Mouse (Mus musculus) heart, embryonic 11.5 days (tissue): ENCODE results near the gene Zeb2. TPM values are rescaled to one million over a fixed set of nuclear protein-coding genes. Genes with fewer than 3 reads are reported as not detected.

Experiments
- ATAC-seq: fragments of 200-750 bp; cut with Nextera tagmentation; replicated peaks from 2 replicates; pipeline ENCODE4 v1.8.0; 2017; ENCODE audit warnings: moderate library complexity; ENCODE audit not compliant: insufficient number of reproducible peaks, low FRiP score, low TSS enrichment
- H3K27ac ChIP-seq: fragments of 300-500 bp; sonication (generic); 2 replicates; pipeline ENCODE4 v1.5.1; 2014; ENCODE audit warnings: mild to moderate bottlenecking, low read depth, low read length
- H3K27me3 ChIP-seq: fragments of 300-500 bp; sonication (generic); 2 replicates; pipeline ENCODE4 v1.6.1; 2014; ENCODE audit warnings: mild to moderate bottlenecking, low read length, mixed read lengths; ENCODE audit not compliant: control insufficient read depth, insufficient read depth
- H3K36me3 ChIP-seq: fragments of 300-500 bp; sonication (generic); 2 replicates; pipeline ENCODE4 v1.6.1; 2014; ENCODE audit warnings: mild to moderate bottlenecking, low read length, moderate library complexity, mixed read lengths; ENCODE audit not compliant: control insufficient read depth, insufficient read depth
- H3K4me1 ChIP-seq: fragments of 300-500 bp; sonication (generic); 2 replicates; pipeline ENCODE4 v1.6.1; 2014; ENCODE audit warnings: low read length; ENCODE audit not compliant: control insufficient read depth, insufficient read depth
- H3K4me2 ChIP-seq: fragments of 300-500 bp; sonication (generic); 2 replicates; pipeline ENCODE4 v1.6.1; 2014; ENCODE audit warnings: mild to moderate bottlenecking, moderate library complexity
- H3K4me3 ChIP-seq: fragments of 300-500 bp; sonication (generic); 2 replicates; pipeline ENCODE4 v1.5.1; 2014; ENCODE audit warnings: low read depth, low read length
- H3K9ac ChIP-seq: fragments of 300-500 bp; sonication (generic); 2 replicates; pipeline ENCODE4 v1.6.1; 2014; ENCODE audit warnings: mild to moderate bottlenecking, low read depth, low read length, moderate library complexity
- H3K9me3 ChIP-seq: fragments of 300-500 bp; sonication (generic); replicated peaks from 2 replicates; pipeline ENCODE4 v1.6.1; 2016; ENCODE audit warnings: low read length; ENCODE audit not compliant: control insufficient read depth
- WGBS: fragments of 180-500 bp; shearing (Covaris S2); extraction: QIAGEN DNeasy Blood & Tissue Kit; methylation state at CpG from one replicate; pipeline ENCODE4 v1.1.7; 2014; ENCODE audit not compliant: insufficient replicate concordance; 5-methylcytosine and 5-hydroxymethylcytosine counted together
- polyA plus RNA-seq: library from polyadenylated mRNA; unstranded; fragments of >200 nt; fragmentation: Nextera tagmentation; extraction: Ambion mirVana; gene quantifications from 2 replicates; pipeline ENCODE4 v1.2.1, GENCODE M21; 2014

The Zeb2 gene
- polyA plus RNA-seq, 1 experiment from 2014 or later: 27.5 TPM

DNA sequence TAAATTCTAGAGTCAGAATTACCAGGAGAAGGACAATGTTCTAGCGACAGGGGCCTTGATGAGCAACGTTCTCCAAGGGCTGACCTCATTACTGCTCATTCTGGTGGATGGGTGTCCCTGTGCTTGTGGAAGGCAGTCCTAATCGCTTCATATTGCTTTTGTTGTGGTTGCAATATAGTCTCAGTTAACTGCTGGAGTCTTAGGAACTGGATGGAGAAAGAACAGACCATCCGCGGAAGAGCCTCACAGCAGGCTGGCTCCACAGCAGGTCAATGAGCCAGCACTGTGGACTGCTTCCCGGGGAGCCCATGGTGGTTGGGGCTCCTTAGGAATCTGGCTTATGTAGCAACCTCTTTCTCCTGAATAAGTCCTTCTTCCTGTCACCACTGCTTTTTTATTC lies 12.4 kb upstream of the Zeb2 start:
- no peaks in the 10 kb centered on the region for H3K36me3 ChIP-seq
- H3K9me3 ChIP-seq: no peaks in the 10 kb centered on the region
- ATAC-seq: no peak
- H3K4me2 ChIP-seq: no peak overlapping the region
- no peak overlapping the region for H3K27ac ChIP-seq
- H3K9ac ChIP-seq: no peak overlapping the region
- H3K4me3 ChIP-seq: no peak overlapping the region
- H3K4me1 ChIP-seq: 0 out of 2 replicates have a peak, but pooled peaks cover 2% of the 10 kb centered on the region
- 47% methylated on average over 6 of the region's 6 CpGs for WGBS
- no peaks in the 10 kb centered on the region for H3K27me3 ChIP-seq

- WGBS: 96% methylated on average over 2 of the region's 2 CpGs
- H3K9me3 ChIP-seq: no peaks in the 10 kb centered on the region
- H3K4me2 ChIP-seq: no peak overlapping the region
- no peak overlapping the region for H3K9ac ChIP-seq
- H3K27me3 ChIP-seq: no peaks in the 10 kb centered on the region
- no peak overlapping the region for H3K27ac ChIP-seq
- H3K4me3 ChIP-seq: no peak overlapping the region
- ATAC-seq: no peak
- H3K4me1 ChIP-seq: 0 out of 2 replicates have a peak, but pooled peaks cover 2% of the 10 kb centered on the region
- H3K36me3 ChIP-seq: no peaks in the 10 kb centered on the region
Measured at GRCm38 (mm10) chr2:45128696-45129095, 11.5 kb upstream of the Zeb2 start.

GRCm38 (mm10) chr2:45126401-45126800 lies 9.2 kb upstream of the Zeb2 start:
- WGBS: 79% methylated on average over 5 of the region's 5 CpGs
- Histone ChIP-seq H3K9me3 (no peaks in the 10 kb centered on the region), H3K27ac (no peak overlapping the region), H3K4me1 (0 out of 2 replicates have a peak, but pooled peaks cover 2% of the 10 kb centered on the region), H3K27me3 (no peaks in the 10 kb centered on the region), H3K4me2 (no peak overlapping the region), H3K4me3 (no peak overlapping the region), H3K36me3 (no peaks in the 10 kb centered on the region), H3K9ac (no peak overlapping the region)
- no peak for ATAC-seq

DNA sequence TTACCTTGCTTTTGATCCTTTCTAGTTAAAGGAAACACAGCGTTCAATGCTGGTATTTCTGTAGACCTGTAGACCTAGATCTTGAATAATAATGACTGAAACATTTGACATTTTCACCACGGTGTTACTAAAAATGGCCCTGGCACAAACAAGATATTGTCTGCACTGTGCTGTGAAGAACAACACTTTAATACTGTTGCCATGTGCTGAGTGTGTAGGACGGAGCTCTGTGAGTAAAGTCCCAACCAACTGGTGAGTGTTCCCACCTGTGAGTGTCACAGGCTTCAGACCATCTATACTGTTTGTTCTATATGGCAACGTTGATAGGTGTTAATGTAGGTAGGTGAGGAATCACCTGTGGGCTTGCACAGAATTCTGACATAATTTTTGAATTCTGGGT lies 8.0 kb upstream of the Zeb2 start:
- Histone ChIP-seq H3K4me3 (no peak overlapping the region), H3K9ac (no peak overlapping the region), H3K4me2 (no peak overlapping the region), H3K27ac (no peak overlapping the region), H3K27me3 (no peaks in the 10 kb centered on the region), H3K4me1 (0 out of 2 replicates have a peak, but pooled peaks cover 2% of the 10 kb centered on the region), H3K9me3 (no peaks in the 10 kb centered on the region), H3K36me3 (no peaks in the 10 kb centered on the region)
- WGBS: 66% methylated on average over 4 of the region's 4 CpGs
- ATAC-seq: no peak

GRCm38 (mm10) chr2:45123490-45123889 lies 6.3 kb upstream of the Zeb2 start:
- no peak for ATAC-seq

GRCm38 (mm10) chr2:45118121-45118520 lies 926 bp upstream of the Zeb2 start:
- Histone ChIP-seq H3K36me3 (no peaks in the 10 kb centered on the region), H3K27me3 (no peaks in the 10 kb centered on the region), H3K4me3 (no peak overlapping the region), H3K4me1 (peaks cover 3% of the 10 kb centered on the region; the same call in 1 of the 2 replicates), H3K27ac (no peak overlapping the region), H3K9ac (no peak overlapping the region), H3K4me2 (no peak overlapping the region), H3K9me3 (no peaks in the 10 kb centered on the region)
- ATAC-seq: no peak
- WGBS: 48% methylated on average over 3 of the region's 3 CpGs

More at GRCm38 (mm10) chr2:45123490-45123889, 6.3 kb upstream of the Zeb2 start:
- H3K9me3 ChIP-seq: no peaks in the 10 kb centered on the region
- H3K9ac ChIP-seq: no peak overlapping the region
- no peak overlapping the region for H3K4me3 ChIP-seq
- no peaks in the 10 kb centered on the region for H3K4me1 ChIP-seq
- 81% methylated on average over 5 of the region's 5 CpGs for WGBS
- H3K27me3 ChIP-seq: no peaks in the 10 kb centered on the region
- H3K36me3 ChIP-seq: no peaks in the 10 kb centered on the region
- H3K27ac ChIP-seq: no peak overlapping the region
- no peak overlapping the region for H3K4me2 ChIP-seq

- peak overlapping the region; percentile 80 for H3K9ac ChIP-seq
- H3K9me3 ChIP-seq: no peaks in the 10 kb centered on the region
- H3K4me3 ChIP-seq: peak overlapping the region; percentile 68
- peak overlapping the region; percentile 88; the same call in 1 of the 2 replicates for H3K27ac ChIP-seq
- H3K4me1 ChIP-seq: peaks cover 3% of the 10 kb centered on the region; the same call in 1 of the 2 replicates
- no peak for ATAC-seq
- H3K27me3 ChIP-seq: no peaks in the 10 kb centered on the region
- peak overlapping the region; percentile 88 for H3K4me2 ChIP-seq
- 18% methylated on average over 7 of the region's 7 CpGs for WGBS
- no peaks in the 10 kb centered on the region for H3K36me3 ChIP-seq
Measured at GRCm38 (mm10) chr2:45117592-45117991, 397 bp upstream of the Zeb2 start.

GRCm38 (mm10) chr2:45116531-45117024 lies 617 bp downstream of the Zeb2 start:
- peak overlapping the region; percentile 88 for H3K27ac ChIP-seq
- H3K27me3 ChIP-seq: no peaks in the 10 kb centered on the region
- peak overlapping the region; percentile 68 for H3K4me3 ChIP-seq
- ATAC-seq: no peak; the same call in 1 of the 2 replicates
- peak overlapping the region; percentile 80 for H3K9ac ChIP-seq
- H3K9me3 ChIP-seq: no peaks in the 10 kb centered on the region
- under 1% methylated on average over 25 of the region's 25 CpGs for WGBS
- peaks cover 3% of the 10 kb centered on the region; the same call in 1 of the 2 replicates for H3K4me1 ChIP-seq
- H3K4me2 ChIP-seq: peak overlapping the region; percentile 88
- H3K36me3 ChIP-seq: no peaks in the 10 kb centered on the region
